Mouse (Mus musculus): Measurements from ENCODE around the gene Fbxl4. TPM values are rescaled to one million over a fixed set of nuclear protein-coding genes. Genes with fewer than 3 reads are reported as not detected.
A peak's percentile ranks its signal among the peaks of the same experiment; 100 is the strongest.
"Not testable (repeated sequence)": the region's sequence is repeated elsewhere in the genome, so short reads cannot be mapped to it uniquely, and the experiment has no call there.

Fbxl4 gene
- 10 to 100 TPM in 2 of 3 experiments, 1 to 10 TPM in 1; 7.9 to 17.9 (median 17.7) TPM for polyA plus RNA-seq (2017; shearing (Covaris generic))

DNA sequence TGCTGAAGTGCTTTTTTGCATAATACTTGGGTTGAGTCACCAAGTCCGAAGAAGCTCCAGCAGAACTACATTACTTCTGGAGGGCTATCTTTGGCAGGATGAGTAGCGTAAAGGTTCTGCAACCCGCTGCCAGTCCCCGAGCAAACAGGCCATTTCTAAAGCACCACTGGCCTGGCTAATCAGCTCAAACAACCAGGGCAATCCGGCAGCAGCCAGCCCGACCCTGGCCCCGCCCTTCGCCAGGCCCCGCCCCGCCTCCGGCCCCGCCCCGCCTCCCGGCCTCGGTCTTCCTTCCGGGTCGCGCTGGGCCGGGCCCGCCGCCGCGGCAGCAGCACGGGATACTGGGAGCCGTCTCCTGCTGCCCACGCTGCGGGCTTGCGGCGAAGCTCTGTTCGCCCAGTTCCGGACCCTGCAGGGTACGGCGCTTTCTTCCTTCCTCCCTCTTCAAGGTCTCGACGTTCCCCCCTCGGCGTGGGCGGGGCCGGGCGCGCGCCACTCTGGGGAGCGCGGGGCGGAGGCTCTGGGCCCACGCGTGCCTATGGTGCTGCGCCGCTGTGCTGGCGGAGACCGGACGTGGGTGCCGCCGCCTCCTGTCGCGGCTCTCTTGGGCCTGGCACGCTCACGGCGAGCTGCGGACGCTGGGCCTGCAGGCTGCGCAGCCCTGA is at the start of gene Fbxl4:
Fbxl4 (plus strand) TSS at position 278 of the 665 bp plus-strand sequence.
- ATAC-seq = peak; percentile 90

DNA sequence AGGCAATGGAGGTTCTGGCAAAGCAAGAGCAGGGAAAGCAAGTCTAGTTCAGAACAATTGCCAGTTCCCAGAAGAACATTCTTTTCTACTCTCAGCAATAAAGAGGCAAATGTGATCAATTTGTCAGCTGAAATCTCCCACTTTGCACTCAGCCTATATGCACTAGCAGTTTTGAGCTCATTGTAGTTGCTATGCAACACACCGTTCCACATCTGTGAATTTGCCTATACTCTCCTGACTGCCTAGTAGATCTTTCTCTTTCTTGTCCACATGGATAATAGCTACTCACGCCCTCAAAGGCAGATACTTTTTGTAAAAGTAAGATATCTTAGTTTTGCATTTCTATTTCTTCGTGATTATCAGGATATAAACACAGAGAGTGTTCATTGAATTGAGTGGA is 42.8 kb upstream of the Fbxl4 start:
- ATAC-seq = no peak

DNA sequence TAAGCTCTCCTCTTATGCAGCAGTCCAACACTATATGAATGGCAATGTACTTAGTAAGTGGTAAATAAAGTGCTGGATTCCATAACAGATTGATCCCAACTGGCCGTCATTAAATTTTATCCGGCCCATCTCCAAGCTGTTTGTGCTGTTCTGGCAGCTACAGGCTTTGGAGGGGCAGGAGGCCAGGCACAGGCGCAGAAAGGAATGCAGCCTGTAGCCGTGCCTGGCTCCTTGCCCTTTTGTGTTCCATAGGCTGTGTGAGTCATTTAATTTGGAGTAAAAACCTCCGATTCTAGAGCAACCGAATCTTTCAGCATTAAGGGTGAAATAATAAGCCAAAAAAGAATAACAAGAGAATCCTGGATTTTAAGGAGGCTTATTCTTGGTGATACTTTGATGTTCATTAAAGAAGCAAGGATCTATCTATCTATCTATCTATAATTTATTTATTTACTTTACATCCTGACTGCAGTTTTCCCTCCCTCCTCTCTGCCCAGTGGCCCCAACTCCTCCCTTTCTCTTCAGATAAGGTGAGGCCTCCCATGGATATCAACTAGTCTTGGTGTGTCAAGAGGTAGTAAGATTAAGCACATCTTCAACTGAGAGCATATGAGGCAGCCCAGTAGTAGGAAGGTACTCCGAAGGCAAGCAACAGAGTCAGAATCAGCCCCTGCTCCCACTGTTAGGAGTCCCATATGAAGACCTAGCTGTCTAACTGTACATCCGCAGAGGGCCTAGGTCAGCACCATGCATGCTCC is 14.3 kb upstream of the Fbxl4 start:
- ATAC-seq = no peak

DNA sequence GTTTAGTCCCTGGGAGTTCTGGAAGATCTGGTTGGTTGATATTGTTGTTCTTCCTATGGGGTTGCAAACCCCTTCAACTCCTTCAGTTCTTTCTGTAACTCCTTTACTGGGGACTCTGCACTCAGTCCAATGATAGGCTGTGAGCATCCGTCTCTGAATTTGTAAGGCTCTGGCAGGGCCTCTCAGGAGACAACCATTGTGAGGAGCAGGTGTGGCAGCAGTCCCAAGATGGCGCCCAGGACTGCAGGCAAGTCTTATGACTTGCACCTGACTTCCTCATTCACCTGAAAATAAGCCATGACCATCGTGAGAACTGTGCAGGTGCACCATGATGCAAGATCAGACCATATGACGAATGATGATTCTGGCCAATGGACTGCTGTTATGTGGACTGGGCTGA is 8.3 kb upstream of the Fbxl4 start:
- not testable (repeated sequence) for ATAC-seq

DNA sequence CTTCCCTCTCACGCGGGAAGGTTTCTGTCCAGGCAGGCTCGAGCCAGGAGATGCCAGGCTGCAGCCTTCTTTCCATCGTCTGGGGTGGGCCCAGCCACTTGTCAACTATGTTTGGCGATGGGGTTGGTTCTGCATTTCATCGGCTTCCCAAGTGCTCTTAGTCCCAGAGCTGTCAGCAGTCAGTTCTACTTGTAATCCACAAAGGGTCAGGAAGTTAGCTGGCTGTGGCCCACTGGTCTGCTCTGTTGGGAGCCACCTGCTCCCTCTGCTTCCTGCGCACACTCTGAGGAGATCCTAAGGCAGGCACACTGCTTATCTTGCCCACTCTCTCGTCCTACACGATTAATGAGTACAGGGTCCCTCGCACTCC is 573 bp downstream of the Fbxl4 start:
- ATAC-seq = no peak

DNA sequence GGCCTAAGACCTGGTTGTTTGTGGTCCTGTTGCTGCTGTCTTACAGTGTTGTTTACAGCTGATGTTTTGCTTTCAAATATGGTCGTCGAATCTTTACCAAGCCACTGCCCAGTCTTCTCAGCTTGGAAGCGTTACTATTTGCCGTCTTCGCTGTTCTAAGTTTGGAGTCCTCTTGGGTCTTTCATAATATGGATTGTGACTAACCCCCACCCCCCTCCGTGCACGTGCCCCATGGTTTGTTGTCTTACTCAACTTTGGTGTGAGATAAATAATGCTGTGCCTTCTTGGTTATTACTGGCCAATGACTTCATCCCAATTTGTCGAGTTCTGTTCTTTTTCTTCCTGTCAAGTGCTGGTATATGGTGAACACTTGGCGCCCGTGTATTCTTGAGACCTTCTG is 1.1 kb downstream of the Fbxl4 start:
- ATAC-seq = no peak

DNA sequence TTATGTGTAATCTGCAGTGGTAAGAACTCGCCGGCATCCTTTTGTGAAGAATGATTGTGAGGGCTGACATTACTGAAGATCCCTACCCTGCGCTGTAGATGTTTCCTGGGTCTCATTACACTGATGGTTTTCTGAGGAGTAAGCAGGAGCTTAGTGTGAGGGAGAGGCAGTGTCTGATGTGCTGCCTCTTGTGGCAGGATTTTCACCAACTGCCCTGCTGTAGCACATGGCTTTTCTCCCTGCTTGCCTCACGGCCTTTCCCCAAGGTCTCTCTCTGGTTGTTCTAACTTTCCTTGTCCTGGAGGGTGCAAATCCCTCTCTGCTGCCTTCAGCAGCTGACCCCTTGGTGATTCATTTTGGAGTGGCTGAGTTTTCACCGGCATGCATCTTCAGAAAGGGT is 10.0 kb downstream of the Fbxl4 start:
- no peak for ATAC-seq

DNA sequence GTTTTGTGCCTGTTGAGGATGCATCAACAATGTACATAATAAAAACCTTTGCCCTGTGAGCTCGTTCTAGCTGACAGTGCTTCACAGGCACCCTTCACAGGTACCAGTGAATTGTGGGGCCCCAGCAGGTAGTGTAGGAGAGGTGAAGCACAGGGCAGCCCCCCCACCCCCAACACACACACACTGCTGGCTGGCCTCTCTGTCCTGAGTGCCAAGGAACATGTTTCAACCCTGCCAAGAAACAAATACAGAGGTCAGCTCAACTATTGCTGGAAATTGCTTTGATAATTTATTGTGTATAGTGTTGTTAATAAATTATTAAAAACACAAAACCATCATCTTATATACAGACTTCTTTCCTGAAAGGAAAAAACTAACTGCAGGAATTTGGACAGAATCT is 21.2 kb downstream of the Fbxl4 start:
- no peak for ATAC-seq

DNA sequence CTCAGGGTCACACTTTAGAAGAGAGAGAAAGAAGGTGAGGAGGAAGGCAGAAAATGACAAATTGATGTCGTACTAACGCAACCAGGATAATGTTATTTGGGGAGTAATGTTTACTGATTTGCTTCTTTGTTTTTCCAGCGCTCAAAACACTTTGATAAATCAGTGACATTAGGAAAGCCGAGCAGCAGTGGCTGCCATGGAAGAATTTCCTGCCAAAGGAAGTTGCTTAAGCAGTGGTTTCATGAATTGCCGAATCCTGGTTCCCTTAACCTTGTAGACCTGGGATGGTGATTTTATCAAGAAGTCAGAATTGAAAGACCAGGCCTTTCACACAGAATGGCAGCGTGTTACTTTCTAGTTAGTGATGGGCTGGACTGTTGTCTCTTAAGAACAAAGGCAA is 23.3 kb downstream of the Fbxl4 start:
- no peak for ATAC-seq

DNA sequence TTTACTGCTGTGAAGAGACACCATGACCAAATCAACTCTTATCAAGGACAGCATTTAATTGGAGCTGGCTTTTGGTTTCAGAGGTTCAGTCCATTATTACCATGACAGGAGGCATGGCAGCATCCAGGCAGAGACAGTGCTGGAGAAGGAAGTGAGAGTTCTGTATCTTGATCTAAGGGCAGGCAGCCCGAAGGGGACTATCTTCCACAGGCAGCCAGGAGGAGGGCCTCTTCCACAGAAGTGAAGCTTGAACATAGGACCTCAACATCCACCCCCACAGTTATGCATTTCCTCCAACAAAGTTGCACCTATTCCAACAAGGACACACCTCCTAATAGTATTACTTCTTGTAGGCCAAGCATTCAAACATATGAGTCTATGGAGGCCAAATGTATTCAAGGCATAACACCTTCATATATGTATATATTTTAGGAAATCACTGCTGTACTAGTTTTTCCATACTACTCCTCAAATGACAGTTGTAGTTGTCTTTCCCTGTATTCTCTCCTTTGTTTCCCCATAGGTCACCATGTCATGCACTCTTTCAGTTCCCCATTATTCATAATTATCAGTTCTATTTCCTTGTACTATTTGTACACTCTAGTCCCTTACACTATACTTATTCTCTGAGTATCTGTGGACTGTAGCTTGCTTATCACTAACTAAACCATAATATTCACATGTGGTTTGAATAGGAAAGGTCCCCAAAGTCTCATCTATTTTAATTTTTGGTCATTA is 26.4 kb downstream of the Fbxl4 start:
- ATAC-seq = no peak

DNA sequence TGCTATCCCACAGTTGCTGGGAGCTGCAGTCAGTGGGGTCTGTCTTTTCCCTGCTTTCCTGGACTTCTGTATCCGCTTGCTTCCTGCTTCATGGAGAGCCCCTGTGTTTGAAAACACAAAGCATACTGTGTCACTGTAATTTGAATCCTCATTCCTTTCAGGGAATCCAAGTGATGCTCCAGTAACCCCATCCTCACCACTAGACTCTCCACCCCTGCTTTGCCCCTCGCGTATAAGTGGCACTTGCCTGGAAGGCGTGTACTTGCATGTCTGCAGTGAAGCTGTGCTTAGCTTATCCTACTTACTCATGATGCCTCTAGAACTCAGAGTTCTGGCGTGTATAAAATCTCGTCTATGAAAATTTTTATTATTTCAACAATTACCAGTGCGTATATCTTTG is 32.7 kb downstream of the Fbxl4 start:
- no peak for ATAC-seq

DNA sequence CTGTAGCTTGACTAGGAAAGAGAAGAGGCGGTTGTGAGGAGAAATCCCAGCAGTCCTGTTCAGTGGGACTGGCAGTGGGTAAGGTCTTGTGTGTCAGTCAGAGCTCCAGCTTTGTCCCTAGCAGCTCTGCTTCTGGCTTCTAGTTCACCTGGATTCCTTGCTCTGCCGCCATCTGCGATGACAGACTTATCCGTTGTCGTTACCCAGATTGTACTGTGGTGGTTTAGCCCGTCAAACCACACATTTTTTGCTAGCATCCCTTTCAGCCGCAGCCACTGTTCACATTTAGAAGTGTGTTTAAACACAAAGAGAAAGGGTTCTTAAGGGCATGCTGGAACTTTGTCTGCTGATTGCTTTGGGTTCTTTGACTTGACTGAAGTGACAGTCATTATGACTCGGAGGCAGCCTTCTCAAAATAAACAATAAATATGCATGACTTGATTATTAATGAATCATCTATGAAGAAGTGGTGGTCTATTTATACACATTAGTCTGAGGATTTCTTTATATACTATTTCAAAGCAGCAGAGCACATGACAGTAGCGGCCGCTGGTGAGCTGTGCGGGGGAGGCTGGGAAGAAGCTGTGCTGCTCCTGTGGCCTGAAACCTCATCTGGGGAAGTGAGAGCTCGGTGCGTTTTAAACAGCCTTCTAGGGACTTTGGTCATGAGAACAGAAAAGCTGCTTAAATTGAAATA is 35.6 kb downstream of the Fbxl4 start:
- no peak for ATAC-seq

DNA sequence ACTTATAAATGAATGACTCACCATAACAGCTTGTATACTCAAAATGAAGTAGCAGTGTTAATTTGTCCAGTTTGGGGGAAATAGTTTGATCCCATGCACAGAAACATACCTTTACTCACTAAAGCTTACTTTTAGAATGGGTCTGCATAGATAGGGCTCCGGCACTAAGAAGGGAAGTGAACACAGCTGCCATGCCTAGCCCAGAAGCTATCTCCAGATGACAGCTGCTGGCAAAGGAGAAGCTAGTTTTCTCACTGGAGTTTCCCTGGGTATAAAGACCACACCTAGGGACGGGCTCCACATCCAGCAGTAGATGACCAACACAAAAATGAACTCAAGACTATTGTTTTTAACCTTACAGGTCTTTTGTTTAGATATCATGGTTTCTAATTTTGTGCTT is 38.1 kb downstream of the Fbxl4 start:
- ATAC-seq = no peak

DNA sequence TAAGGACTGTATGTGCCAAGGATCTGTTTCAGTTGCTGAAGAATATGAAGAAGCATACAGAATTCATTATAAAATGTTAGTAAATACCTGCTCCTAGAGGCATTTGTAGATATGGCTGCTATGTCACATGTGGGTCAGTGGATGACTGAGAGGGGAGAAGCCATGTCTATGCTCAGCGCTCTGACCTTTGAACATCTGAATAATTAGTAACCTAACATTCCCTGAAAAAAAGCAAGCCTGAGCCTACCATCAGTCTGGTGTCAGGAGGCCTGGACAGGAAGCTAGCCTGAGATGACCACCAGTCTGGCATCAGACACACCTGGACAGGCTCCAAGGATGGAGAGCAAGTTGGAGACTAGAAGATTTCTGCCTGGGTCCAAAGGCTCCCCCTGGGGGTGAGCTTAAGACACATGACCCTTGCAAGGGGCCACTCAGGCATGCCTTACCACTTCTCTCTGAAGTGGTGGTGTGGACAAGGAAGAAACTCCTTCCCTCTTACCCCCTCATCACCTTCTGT is 39.2 kb downstream of the Fbxl4 start:
- no peak for ATAC-seq

DNA sequence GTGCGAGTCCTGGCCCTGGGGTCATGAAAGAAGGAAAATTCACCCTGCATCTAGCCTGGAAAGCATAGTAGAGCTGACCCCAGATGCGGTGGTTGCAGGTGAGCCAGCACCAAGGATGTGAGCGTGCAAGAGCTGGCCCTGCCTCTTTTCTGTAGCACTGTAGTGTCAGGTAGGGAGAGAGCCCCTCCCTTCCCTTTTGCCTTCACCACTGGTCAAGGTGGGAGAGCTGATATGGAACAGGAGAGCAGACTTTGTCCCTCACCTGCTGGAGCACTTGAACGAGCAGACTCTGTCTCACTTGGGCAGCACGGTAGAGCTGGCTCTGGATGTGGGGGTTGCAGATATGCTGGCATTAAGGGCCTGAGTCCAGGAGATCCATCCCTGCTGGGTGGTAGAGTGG is 39.7 kb downstream of the Fbxl4 start:
- no peak for ATAC-seq

DNA sequence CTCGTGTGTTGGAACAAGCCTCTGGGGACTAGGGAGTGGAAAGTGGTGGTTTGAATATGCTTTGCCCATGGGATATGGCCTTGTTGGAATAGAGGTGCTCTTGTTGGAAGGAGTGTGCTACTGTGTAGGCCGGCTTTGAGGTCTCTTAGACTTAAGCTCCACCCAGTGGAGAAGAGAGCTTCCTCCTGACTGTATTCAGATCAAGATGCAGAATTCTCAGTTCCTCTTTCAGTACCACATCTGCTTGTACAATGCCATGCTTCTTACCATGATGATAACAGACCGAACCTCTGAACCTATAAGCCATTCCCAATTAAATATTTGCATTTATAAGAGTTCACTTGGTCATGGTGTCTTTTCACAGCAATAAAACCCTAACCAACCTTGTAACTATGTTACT is 44.7 kb downstream of the Fbxl4 start:
- ATAC-seq = no peak

DNA sequence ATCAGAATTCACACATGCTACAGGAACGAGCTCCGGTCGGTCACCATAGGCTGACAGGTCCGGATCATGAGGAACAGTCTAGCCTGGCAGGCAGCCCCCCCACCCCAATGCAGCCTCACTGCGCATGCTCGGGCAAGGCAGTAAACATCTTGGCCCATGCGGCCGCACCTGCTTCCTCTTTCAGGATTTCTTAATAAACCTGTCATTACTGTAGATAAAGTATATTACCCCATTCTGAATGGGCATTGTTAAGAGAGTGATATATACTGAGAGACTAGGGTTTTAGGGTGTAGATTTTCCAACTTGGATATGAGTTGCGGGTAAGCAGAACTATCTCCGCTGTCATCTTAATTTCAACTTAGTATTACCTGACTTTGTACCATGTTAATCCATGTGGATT is 45.6 kb downstream of the Fbxl4 start:
- ATAC-seq = no peak

DNA sequence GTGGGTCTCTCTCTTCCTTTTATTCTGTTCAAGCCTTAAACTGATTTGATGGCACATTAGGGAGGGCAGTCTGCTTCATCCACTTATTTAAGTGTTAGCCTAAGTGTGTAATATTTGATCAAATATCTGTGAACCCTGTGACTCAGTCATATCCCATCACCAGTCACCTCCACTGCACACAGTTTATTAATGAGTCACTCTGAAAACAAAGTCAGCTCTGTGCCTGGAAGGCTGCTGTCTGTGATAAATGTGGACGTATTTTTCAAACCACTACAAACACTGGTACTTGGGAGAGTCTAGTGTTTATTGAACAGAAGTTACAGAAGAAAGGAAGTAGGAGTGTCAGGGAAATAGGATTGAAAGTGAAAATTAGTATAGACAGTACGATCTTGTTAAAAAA is 63.3 kb downstream of the Fbxl4 start:
- ATAC-seq = no peak

DNA sequence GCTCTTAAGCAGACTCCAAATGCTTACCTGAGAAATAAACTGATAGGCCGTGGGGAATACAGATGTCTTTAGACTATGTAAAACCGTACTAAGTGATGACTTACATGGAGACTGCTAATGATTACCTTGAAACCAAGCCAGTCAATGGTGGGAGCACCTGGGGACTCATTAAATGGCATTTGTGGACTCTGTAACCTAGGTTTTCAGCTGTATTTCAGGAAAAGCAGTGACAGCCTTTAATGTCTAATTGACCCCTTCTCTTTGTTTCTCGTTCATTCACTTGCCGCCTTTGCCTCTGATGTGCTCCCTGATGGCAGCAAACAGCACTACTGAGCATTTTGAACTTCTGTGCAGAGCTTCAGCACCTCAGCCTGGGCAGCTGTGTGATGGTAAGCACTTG is 65.1 kb downstream of the Fbxl4 start:
- ATAC-seq = no peak

DNA sequence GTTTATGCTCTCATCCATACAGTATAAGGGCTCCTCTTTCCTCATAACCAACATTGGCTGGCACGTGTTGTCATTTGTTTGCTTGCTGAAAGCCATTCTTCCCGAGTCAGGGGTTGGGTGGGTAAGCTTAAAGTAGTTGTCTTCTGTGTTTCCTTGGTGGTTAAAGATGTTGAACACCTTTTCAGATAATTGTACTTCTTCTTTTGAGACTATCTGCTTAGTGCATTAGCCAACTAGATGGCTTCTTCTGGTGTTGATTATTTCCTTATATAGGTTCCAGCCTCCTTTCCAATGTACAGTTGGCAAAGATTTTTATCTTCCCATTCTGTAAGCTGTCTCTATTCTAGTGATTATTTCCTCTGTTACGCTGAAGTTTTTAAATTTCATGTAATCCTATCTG is 70.8 kb downstream of the Fbxl4 start:
- no peak for ATAC-seq

DNA sequence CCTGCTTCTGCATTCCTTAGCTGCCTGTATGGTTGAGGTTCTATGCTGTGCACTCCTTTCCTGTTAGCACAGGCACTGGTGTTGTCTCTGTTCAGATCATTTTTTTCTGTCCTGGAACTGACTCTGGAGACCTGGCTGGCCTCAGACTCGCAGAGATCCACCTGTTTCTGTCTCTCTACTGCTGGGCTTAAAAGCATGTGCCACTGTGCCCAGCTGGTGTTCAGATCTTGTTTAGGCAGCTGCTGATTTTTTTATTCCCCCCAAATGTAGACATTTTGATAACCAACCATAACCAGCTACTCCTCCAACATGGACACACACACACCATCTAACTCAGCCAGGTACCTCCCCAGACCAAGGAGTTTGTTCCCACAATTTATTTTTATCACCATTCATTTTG is 112.2 kb downstream of the Fbxl4 start:
- no peak for ATAC-seq

DNA sequence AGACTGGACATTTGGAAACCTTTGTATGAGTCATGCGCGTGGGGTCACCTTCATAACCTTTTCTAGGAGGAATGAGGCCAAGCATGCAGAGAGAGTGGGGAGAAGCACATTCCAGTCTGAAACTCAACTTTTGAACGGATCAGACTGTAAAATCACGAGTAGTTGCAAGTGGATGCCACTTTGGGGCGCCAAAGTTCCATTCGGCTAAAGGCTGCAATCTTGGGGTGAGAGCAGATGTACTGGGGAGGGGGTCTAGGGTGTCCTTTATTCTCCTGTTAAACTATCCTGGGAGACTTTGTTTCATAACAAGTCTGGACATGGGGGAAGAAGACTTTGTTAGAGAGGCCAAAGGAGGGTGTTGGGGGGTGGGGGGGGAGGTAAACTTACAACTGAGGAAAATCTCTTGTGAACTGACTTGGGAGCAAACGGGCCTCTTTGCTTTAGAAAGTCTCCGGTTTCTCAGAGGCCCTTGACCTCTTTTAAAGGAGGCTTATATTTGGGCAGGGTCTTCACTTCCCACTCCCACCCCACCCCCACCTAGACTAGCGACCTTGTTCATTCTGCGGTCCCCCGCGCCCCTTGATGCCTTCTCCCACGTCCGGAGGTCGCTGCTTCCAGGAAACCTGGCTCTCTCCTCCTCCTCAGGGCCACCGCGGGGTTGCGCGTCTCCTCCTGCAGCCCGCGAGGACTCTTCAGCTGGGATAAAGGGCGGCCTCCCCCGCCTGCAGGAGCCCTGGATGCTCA is 119.8 kb downstream of the Fbxl4 start:
- ATAC-seq = no peak

All from inflammation-experienced regulatory T-cells, adult 6 months (primary cell).